Mouse (Mus musculus) erythroblast, adult 5-6 weeks (primary cell): ENCODE data around the gene Mms19. TPM values are rescaled to one million over a fixed set of nuclear protein-coding genes. Genes with fewer than 3 reads are reported as not detected.
"Not testable (repeated sequence)": the region's sequence is repeated elsewhere in the genome, so short reads cannot be mapped to it uniquely, and the experiment has no call there.

Source experiments
- ATAC-seq: replicated peaks from 2 replicates; pipeline ENCODE4 v1.8.0; 2016; ENCODE audit warnings: moderate number of reproducible peaks, mild to moderate bottlenecking, moderate TSS enrichment, inconsistent platforms; ENCODE audit not compliant: poor library complexity, low FRiP score, severe bottlenecking
- total RNA-seq, 2 experiments: library from RNA; stranded (forward) in 1 of 2; stranded (reverse) in 1 of 2; fragments of 150-400 nt in 1 of 2; fragments of 200-764, 138-1000 nt in 1 of 2; gene quantifications; 2 replicates each; pipeline versions ENCODE4 v1.2.3 to v1.2.4; 2015 to 2017; ENCODE audit warnings: low replicate concordance in 2 of 2

The Mms19 gene
- total RNA-seq, 2 experiments from 2014 or later = 10.0 to 13.9 TPM

DNA sequence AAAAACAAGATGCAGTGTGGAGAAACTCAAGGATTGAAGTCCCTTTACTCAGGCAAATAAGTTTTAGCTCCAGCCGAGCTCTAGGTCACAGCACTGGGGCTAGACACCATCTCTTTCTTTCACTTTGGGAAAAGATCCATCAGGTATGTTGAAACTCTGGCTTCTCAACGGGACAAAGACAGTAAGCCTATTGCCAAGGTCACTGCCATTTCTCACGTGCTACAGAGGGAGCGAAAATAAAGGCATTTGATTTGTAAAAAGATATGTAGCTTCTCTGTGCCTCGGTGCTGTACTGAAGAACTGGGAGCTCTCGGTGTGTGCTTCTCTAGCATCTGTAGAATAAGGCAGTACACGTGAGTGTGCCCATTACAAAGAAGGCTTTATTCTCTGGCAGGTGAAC is 37.1 kb downstream of the Mms19 start:
- ATAC-seq = no peak

DNA sequence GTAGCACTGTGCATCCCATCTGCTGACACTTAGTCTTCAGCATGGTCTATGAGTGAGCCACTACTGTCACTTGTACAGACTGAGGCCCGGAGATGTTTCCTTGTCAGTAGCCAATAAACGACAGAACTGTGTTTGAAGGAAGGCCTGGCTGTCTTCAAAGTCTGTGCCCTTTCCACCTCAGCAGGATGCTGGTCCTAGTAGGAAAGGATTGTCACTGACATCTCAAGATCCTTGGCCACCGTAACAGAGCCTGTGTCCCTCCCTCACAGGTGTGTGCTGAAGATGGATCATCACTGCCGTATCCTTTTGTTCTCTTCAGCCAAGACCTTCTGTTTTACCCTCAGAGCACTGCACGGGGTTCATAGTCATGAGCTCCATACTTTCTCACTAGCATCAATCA is 42.4 kb downstream of the Mms19 start:
- no peak for ATAC-seq

DNA sequence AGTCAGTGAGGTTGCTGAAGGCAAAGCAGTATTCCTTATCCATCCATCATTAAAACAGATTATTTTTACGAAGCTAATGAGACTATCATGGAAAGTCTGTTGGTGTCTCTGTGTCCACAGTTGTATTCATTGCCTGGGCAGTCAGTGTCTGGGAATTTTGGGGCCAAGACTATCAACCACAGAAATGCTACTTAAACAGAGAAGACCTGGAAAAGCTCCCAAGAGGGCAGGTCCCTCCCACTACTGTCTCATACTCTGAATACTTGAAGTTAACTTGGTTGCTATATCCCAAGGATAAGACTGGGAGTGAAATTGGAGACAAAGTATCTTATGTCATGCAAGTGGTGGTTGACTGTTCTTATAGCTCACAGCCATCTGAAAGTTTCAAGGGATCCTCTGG is 45.0 kb downstream of the Mms19 start:
- ATAC-seq = no peak

DNA sequence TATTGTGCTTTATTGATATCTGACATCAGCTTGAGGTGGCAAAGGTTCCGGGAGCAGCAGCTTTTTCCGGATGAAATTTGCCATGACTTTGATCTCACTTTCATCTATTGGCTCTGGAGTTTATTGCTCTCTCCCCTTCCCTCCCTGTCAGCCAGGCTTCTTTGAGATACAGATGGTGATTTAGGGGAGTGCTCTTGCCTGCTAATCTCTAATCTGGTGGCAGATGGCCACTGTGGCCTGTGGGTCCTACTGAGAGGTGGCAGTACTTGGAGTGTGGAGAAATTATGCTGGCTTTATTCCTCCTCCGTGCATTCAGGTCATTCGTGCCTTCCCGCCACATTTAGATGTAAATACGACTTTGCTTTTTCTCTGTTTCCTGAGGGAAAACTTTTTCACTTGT is 46.8 kb downstream of the Mms19 start:
- no peak for ATAC-seq

DNA sequence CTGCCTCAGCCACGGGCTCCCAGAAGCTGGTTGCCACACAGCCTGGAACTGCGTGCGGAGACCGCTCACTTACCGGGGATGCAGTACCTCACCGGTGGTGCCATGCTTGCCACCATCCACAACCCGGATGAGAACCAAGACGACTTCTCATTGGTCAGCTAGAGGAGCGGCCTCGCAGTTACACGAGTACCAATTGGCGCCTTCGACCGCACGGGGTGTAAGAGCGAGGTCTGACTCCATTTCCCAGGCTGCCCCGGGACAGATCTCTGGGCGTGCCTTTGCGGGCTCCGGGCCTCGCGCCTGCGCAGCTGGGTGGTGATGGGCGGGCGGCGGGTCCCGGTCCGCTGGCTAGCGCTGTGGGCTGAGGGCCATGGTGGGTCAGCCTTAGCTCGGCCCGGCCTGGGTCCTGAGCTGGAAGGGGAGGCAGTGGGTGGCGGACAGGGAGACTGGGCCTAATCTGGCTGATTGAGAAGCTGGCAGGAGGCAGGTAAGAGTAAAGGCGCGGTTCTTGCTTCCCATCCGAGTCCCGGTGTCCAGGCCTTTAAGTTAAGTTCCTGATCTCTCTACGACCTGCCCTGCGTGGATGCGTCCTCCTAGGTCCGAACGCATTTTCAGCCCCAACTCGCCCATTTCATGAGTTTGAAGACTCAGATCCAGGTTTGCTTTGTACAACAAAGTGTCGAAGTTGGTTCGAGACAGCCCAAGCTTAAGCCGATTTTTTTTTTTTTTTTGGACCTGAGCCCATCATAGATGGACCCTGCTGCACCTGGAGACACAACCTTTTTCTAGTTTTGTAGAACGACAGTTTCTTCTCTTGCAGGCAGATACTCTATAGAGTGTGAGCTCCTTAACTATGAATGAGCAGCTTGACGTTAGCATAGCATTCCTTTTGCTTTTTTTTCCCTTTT is 47.5 kb downstream of the Mms19 start, which contains the start of the genes Exosc1 and Zdhhc16:
Gene Exosc1 (minus strand): TSS at position 245 of the 908 bp plus-strand sequence.
Gene Zdhhc16 (plus strand): TSS at position 302 of the 908 bp plus-strand sequence.
- peak; percentile 95 for ATAC-seq

DNA sequence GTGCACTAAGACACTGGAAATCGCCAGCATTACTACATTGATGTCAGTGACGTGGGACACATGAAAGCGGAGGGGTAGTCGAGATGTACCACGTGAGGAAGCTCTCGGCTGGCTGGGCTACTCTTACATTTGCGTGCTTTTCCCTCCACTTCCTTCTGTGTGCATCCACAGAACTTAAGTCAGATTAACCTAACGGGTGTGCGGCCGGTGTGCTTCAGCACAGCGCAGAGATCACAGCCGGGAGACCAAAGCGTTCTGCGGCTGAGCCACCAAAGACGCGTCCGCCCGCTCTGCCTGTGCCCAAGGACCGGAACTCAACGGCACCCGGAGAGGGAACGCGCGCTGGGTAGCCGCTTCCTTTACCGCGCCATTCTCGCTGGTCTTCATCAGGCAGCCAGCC is 48.3 kb downstream of the Mms19 start:
- peak; percentile 46 for ATAC-seq

DNA sequence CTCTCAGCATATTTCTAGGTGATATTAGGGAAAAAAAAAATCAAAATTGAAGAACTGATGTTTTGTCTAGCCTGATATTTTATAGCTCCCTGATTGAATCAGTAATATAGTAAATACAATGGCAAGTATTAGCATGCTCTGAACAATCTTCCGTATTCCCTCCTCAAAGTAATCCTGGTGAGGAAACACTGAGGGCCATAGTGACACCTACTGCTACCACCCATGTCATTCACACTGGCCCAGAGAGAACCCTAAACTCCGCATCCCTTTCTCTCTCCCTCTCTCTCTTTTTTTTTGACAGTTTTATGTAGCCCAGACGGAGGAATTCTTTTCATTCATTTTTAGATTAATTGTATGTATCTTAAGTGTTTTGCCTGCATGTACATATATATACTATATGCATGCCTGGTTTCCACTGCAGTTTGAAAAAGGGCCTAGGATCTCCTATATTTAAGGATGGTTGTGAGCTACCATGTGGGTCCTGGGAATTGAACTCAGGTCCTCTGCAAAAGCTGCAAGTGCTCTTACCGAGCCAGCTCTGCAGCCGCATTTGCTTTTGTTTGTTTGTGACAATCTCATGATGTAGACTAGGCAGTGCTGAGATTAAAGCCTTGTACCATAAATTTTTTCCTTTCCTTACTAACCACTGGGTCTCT is 60.4 kb downstream of the Mms19 start:
- no peak for ATAC-seq

DNA sequence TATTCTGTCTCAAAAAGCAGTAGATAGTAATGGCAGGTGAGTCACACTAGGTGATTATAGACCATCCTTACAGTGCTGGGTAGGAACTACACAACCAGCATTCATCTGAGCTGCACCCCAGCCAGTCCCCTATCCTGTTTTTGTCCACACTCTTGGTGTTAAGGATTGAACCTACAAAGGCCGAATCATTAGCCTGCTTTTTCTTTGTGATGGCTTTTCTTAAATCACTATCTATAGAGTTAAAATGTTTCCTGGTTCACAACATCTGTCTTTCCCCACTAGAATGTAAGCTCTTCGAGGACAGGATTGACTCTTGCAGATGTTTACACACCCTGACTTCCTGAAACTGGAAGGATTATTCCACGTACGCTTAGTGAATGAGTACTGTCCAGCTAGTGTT is 61.5 kb downstream of the Mms19 start:
- ATAC-seq = no peak

DNA sequence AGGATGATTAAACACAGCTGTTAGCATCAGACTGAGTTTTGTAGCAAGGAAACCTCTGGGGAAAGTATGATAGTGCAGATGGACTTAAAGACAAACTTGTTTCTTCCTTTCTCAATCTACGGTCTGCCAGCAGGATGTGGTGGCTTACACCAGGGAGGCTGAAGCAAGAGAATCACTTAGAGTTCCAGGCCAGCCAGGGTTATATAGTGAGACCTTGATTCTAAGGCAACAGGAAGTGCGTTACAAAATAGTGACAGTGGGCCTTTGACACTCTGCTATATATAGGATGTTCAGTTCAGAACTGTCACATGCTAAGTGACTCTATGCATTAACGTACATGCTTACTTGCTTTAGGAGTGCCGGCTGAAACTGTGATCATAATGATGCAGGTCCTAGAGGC is 64.1 kb downstream of the Mms19 start:
- no peak for ATAC-seq

DNA sequence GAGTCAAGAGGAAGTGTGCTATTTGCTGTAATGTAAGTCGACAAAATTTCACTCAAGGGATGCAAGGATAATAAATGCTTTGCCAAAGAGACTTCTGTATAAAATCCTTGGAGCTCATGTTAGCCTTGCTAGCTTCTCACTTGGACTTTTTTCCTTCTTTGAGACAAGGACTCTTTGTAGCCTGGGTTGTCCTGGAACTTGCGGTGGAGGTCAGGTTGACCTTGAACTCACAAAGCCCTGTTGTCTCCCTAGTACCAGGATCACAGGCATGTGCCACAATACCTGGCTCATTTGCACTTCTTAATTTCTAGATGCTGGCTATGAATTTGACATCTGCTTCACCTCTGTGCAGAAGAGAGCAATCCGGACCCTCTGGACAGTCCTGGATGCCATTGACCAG is 65.7 kb downstream of the Mms19 start:
- no peak for ATAC-seq

DNA sequence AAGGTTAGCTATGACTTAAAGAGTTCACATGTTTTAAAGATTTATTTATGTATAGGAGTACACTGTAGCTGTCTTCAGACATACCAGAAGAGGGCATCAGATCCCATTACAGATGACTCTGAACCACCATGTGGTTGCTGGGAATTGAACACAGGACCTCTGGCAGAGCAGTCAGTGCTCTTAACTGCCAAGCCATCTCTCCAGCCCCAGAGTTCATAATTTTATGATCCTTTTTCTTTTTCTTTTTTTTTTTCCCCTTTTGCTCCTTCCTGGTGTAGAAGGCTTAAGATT is 66.4 kb downstream of the Mms19 start:
- not testable (repeated sequence) for ATAC-seq

DNA sequence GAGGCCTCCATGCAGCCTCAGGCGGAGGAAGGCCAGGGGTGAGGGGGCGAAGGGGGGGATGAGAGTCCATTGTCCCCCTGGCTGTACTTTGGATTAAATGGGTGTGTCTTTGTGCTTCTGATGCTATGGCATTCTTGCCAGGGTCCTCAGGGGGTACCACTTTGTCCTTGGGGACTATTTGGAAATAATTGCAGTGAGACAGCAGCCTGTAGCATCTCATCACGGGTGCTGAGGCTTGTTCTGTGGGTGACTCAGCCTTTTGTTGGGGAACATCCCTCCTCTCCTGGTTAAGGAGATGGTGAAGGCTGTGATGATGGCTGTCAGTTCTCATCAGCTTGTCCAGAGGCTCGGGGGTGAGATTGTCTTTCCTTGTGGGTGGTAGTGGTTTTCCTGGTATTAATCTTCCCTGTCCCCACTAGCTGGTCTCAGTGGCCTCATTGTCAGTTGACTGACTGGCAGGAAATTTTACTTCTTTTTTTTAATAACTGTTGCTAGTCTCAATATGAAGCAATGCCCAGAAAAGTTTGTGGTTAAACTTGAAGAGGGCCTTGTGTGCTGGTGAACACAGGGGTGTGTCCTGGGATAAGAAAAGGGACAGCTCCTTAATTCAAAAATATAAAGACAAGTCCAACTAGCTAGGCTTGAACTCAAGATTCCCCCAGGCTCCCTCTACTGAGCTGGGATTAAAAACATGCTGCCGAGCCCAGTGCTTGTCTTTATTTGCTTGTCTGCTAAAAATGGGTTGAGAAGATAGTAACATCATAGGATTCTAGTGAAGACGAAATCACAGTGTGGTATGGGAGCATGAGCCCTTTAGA is 67.0 kb downstream of the Mms19 start:
- no peak for ATAC-seq

DNA sequence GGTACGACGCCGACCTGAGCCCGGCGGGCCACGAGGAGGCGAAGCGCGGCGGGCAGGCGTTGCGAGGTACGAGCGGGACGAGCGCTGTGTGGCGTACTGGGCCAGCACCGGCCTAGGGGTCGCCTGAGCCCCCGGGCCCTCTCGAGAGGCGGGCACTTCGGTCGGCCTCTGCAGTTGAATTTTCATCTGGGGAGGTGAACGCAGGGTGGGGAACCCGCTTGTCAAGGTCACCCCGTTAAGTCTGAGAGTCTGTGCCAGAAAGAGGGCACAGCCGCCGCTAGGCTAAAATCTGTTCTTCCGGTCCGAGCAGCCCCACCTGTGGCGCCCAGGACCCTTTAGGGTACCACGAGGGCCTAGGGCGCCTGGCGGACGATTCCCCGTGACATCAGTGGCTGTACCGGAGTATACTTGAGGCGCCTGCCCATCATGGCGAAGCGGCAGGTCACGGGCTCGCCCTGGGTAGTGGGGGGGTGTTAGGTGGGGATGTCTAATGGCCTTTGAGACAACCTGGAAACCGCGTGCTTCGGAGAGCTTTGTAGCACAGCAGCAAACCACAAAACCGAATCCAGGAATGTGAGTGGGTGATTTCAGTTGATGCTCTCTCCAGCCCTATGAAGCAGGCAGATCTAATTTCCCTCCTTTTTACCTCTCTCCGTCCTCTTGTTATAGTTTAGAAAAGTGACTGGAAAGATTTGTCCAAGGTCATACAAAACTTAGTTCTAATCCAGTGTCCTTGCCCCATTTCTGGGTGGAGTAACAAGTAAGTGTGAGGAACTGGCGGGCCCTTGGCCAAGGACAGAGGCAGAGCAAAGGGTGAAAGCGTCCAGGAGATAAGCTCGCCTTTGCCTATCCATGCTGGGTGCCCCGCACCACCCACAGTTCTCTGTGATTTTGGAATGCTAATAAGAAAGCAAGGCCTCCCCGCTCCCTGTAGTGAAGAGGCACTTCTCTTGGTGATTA is 68.6 kb downstream of the Mms19 start:
- no peak; the same call in 1 of the 2 replicates for ATAC-seq

DNA sequence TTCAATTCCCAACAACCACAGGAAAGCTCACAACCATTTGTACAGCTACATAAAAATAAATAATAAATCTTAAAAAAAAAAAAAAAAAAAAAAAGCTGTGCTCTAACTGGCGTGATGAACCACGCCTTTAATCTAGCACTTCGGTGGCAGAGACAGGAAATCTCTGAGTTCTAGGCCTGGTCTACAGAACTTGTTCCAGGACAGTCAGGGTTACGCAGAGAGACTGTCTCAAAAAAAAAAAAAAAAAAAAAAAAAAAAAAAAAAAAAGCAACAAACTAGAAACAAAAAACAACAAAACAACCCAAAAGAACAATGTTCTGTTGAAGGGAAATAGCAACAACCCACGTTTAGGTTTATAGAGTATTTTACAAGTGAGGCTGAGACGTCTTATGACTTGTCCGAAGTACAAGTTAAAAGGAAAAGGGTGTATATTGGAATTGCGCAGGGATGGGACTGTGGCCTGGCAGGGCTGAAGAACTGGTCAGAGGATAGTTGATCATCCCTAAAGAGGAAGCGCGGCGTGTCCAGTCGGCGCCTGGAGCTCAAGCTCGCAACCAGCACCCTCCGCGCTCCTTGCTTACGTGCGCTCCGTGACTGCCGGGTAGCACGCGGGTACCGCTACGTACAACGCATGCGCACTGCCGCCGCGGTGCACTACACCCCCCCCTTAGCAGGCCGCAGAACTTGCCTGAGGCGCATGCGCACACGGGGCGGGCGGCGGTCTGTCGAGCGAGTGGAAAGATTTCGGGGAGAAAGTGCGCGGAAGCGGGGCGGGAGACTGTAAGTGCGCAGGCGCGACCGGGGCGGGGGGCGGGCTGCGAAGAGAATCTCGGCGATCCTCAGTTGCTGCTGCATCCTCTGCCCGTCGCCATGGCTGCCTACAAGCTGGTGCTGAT is 69.5 kb downstream of the Mms19 start, which contains the start of gene Pgam1:
Gene Pgam1 (plus strand): TSS at position 746 of the 896 bp plus-strand sequence.
- ATAC-seq = peak; percentile 96

DNA sequence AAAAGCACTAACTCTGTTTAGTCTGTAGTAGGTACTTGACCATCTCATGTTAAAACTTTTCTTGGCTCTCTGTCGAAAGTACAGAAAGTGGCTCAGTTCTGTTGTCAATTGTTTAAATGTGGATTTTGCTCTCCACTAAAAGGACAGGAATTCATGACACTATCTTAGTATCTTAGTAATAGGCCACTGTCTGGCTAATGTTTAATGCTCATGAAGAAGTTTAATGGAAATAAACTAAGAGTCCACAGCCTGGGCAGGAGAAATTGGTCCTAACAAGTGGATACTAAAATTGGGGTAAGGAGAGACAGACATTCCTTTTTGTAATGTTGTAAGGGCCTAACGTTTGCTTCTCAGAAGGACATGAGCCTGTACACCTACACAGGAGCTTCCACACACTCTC is 70.6 kb downstream of the Mms19 start:
- ATAC-seq = no peak

DNA sequence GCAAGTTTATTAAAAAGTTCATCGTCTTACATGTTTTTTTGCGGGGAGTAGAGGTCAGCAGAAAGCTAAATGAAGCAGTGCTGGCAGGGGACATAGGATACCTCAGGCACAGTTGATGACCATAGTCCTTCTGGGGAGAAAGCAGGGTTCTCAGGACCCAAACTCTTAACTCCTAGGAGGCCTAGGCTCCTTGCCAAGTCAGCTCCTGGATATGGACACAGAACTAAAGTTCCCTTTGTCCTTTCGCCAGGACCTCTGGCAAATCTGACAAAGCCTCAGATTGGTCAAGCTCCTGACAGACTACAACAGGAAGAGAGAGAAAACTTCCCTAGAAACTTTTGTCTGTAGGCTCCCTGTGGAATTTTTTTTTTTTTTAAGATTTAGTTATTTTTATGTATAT is 72.2 kb downstream of the Mms19 start:
- ATAC-seq = no peak

DNA sequence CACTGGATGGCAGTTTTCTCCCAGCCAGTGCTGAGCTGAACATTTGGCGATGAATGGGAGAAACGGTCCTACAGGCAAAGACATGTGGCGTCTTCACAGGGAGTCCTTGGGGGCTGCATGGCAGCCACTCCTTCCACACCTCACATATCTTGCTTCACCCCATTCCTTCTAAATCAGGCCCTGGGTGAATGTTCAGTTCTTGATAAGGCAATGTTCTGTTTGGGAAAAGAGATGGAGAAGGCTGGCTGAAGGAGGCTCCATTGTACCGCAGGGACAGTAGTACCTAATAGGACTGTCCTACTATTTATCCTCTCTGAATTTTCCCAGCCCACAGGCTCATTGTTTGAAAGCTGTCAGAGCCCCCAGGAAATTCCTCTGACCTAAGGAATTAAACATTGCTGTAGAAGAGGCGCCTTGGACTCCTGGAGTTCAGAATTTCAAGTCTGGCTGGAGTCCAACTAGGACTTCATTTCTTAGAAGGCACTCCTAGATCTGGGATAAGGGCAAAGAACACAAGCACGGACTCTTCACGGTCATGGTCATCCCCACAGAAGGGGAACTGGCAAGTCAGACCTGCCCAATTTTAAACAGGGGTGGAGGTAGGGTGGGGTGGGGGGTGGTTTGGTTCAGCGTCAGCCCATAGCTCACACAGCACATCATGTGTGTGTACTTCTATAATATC is 73.7 kb downstream of the Mms19 start:
- ATAC-seq = no peak
